Mouse (Mus musculus): ENCODE data around the gene Sfxn3. TPM values are rescaled to one million over a fixed set of nuclear protein-coding genes. Genes with fewer than 3 reads are reported as not detected.
A peak's percentile ranks its signal among the peaks of the same experiment; 100 is the strongest.

Sfxn3 gene
- polyA plus RNA-seq (2015; fragmentation: Nextera tagmentation; extraction: Ambion mirVana), result 26.0 and 26.5 TPM in 2 replicates

DNA sequence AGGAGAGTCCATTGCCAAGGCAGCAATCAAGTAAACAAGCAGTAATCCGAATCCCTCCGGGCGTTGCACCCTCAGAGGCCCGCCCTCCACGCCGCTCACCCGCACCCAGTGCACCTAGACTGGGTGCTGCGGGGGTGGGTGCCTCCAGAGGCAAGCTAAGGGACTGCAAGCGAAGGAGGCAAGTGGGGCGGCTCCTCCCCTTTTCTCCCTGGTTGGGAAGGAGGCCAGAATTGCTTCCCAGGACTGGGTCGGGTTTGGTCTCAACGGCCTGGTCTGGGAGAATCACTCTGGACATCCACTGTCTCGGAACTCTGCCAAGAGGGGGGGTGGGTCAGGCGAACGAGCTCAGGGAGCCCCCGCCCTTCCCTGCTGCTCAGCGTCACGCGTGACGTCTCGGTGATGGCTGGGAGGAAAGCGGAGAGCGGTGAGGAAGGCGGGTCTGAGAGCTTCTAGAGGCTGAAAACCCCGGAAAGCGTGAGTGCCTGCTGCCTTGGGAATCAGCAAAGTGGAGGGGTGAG, at the start of gene Sfxn3:
Gene Sfxn3 (plus strand): TSS at position 87 of the 518 bp plus-strand sequence.
- Histone ChIP-seq H3K27ac (peak within 1 kb of the TSS; percentile 84), H3K9ac (peak within 1 kb of the TSS; percentile 72), H3K27me3 (peaks cover 36% of the 10 kb centered on the region), H3K4me1 (peaks cover 28% of the 10 kb centered on the region), H3K9me3 (no peaks in the 10 kb centered on the region), H3K4me3 (peak within 1 kb of the TSS; percentile 57), H3K36me3 (peaks cover 23% of the 10 kb centered on the region), H3K4me2 (replicated peaks) (peak within 1 kb of the TSS; percentile 77)
- peak; percentile 86 for ATAC-seq (ENCODE audit: low FRiP score, low read depth)
- WGBS, result under 1% methylated on average over 26 of the region's 26 CpGs

GRCm38 (mm10) chr19:44997786-44998185, 49.5 kb upstream of the Sfxn3 start:
- Histone ChIP-seq H3K9ac (no peak overlapping the region), H3K9me3 (no peaks in the 10 kb centered on the region), H3K4me1 (no peaks in the 10 kb centered on the region), H3K27me3 (no peaks in the 10 kb centered on the region), H3K4me2 (replicated peaks) (no peak overlapping the region), H3K36me3 (peaks cover 79% of the 10 kb centered on the region), H3K4me3 (no peak overlapping the region), H3K27ac (no peak overlapping the region)
- no peak for ATAC-seq (ENCODE audit: low FRiP score, low read depth)
- 77% methylated on average over 11 of the region's 11 CpGs for WGBS

DNA sequence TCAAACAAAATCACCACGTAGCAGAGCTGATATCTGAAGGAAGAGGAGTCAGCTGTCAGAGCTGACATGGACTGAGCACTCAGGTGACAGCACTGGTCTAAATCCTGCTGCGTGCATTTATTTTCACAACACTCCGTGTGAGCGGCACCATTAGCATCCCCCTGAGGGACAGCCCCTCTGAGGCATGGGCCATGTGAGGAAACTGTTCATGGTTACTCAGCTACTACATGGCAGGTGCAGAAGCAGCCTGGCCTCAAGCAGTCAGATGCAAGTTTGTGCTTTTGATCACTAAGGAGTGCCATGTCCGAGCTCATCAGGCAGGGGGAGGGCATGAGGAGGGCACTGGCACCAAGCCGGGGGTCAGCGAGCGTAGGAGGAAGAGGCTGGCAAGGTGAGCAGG, 47.7 kb upstream of the Sfxn3 start:
- H3K4me2 ChIP-seq (replicated peaks), result no peak overlapping the region
- H3K4me1 ChIP-seq, result no peaks in the 10 kb centered on the region
- H3K27me3 ChIP-seq, result no peaks in the 10 kb centered on the region
- H3K36me3 ChIP-seq, result peaks cover 88% of the 10 kb centered on the region
- H3K4me3 ChIP-seq, result no peak overlapping the region
- H3K27ac ChIP-seq, result no peak overlapping the region
- 80% methylated on average over 8 of the region's 8 CpGs for WGBS
- no peak for ATAC-seq (ENCODE audit: low FRiP score, low read depth)
- H3K9me3 ChIP-seq, result no peaks in the 10 kb centered on the region
- H3K9ac ChIP-seq, result no peak overlapping the region

DNA sequence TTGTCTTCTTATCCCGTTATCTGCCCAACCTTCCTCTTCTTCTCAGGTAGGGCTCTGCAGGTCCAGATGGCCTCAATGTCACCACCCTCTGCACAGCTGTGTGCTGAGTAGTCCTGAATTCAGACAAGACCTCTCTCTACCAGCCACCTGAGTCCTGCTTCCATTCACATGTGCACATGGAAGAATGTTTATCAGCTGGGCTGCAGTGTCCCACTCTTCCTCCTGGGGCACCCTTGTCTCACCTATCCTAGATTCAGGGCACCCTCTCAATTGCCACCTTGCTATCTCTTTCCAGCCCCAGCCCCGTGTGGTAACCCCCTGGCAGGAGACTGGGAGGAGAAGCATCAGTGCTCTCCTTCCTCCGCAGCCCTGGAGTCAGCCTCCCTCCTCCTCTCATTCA, 45.0 kb upstream of the Sfxn3 start:
- Histone ChIP-seq H3K4me2 (replicated peaks) (no peak overlapping the region), H3K27ac (no peak overlapping the region), H3K27me3 (no peaks in the 10 kb centered on the region), H3K9me3 (no peaks in the 10 kb centered on the region), H3K36me3 (peaks cover 74% of the 10 kb centered on the region), H3K4me1 (peaks cover 17% of the 10 kb centered on the region), H3K9ac (no peak overlapping the region), H3K4me3 (no peak overlapping the region)
- WGBS, result 62% methylated on average over 3 of the region's 3 CpGs
- ATAC-seq (ENCODE audit: low FRiP score, low read depth), result no peak

DNA sequence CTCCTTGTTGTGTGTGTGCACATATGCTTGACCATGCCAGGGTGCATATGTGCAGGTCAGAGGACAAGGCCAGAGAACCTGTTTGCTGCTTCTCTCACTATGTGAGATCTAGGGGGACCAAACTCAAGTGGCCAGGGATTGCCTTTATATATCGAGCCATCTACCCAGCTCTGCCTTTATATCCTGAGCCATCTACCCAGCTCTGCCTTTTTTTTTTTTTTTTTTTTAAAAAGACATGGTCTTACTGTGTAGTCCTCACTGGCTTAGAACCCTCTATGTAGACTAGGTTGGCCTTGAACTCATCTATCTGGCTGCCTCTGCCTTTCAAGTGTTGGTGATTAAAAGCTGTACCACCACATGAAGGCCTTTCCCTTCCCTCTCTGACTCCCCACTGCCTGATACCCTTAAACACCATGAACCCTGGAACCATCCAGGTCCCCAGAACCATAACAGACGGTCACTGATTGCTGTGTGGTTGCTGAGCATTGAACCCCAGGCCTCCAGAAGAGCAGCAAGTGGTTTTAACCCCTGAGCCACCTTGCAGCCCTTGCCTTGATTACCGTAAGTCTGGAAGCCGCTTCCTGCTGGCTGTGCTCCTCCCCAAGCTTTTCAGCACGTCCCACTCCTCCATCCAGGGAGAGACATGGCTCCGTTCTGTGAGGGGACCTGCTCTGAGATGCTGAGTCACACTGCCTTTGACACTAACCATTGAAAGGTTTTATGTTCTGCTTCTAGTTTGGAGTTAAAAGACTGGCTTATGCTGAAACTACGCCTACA, 43.4 kb upstream of the Sfxn3 start:
- no peak for ATAC-seq (ENCODE audit: low FRiP score, low read depth)
- Histone ChIP-seq H3K4me3 (no peak overlapping the region), H3K36me3 (peaks cover 65% of the 10 kb centered on the region), H3K27ac (no peak overlapping the region), H3K4me1 (peaks cover 20% of the 10 kb centered on the region), H3K4me2 (replicated peaks) (no peak overlapping the region), H3K9ac (no peak overlapping the region), H3K27me3 (no peaks in the 10 kb centered on the region), H3K9me3 (no peaks in the 10 kb centered on the region)
- 86% methylated on average over 7 of the region's 7 CpGs for WGBS

GRCm38 (mm10) chr19:45005444-45005843, 41.9 kb upstream of the Sfxn3 start, which contains the start of gene Twnk:
TSS of gene Twnk (plus strand) at chr19:45005663.
- Histone ChIP-seq H3K27me3 (no peaks in the 10 kb centered on the region), H3K27ac (peak within 1 kb of the TSS; percentile 70), H3K9me3 (no peaks in the 10 kb centered on the region), H3K4me1 (peaks cover 20% of the 10 kb centered on the region), H3K4me3 (peak within 1 kb of the TSS; percentile 97), H3K4me2 (replicated peaks) (peak within 1 kb of the TSS; percentile 96), H3K36me3 (peaks cover 64% of the 10 kb centered on the region), H3K9ac (peak within 1 kb of the TSS; percentile 84)
- ATAC-seq (ENCODE audit: low FRiP score, low read depth), result no peak
- 11% methylated on average over 16 of the region's 16 CpGs for WGBS

DNA sequence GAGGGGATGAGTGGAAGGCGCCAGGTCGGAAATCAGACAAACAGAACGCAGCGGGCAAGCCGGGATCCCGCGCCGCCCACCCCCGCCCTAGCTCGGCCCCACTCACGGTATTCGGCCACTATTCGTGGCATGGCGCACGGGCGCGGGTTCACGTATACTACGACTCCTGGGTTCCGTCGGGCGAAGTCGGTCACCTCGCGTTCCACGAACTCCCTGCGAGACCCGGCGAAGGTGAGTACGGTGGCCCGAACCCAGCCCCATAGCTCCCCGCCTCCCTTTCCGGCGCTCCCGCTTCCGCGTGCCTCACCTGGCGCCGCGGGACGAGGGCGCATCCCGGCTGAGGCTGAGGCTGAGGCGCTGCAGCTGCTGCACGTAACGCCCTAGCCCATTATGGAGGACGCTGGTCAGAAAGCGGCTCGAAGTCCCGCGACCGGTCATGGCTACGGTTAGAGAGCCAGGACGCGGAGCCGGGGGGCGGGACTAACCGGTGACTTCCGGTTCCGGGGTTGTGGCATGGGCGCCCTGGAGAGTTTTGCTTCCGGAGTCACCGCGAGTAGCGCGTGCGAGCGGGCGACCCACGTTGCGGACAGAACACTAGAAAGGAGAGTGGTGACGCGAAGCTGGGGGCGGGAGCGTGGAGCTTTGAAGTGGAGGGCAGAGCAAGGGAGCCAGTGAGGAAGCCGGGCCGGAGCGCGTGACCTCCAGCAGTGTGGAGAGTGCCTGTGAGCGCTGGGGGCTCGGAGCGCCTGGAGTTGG, 41.2 kb upstream of the Sfxn3 start, which contains the start of gene Mrpl43:
Gene Mrpl43 (minus strand): TSS at position 486 of the 756 bp plus-strand sequence.
- under 1% methylated on average over 82 of the region's 82 CpGs for WGBS
- Histone ChIP-seq H3K9ac (peak within 1 kb of the TSS; percentile 84), H3K4me3 (peak within 1 kb of the TSS; percentile 97), H3K36me3 (peaks cover 64% of the 10 kb centered on the region), H3K27me3 (no peaks in the 10 kb centered on the region), H3K4me1 (peaks cover 20% of the 10 kb centered on the region), H3K4me2 (replicated peaks) (peak within 1 kb of the TSS; percentile 96), H3K27ac (peak within 1 kb of the TSS; percentile 70), H3K9me3 (no peaks in the 10 kb centered on the region)
- ATAC-seq (ENCODE audit: low FRiP score, low read depth), result peak; percentile 95

- Histone ChIP-seq H3K27me3 (no peaks in the 10 kb centered on the region), H3K4me1 (peaks cover 20% of the 10 kb centered on the region), H3K27ac (peak overlapping the region; percentile 70), H3K4me3 (peak overlapping the region; percentile 97), H3K9ac (peak overlapping the region; percentile 84), H3K4me2 (replicated peaks) (peak overlapping the region; percentile 96), H3K9me3 (no peaks in the 10 kb centered on the region), H3K36me3 (peaks cover 64% of the 10 kb centered on the region)
- no peak for ATAC-seq (ENCODE audit: low FRiP score, low read depth)
- 37% methylated on average over 17 of the region's 17 CpGs for WGBS
Measured at GRCm38 (mm10) chr19:45007021-45007420, 40.3 kb upstream of the Sfxn3 start.

- Histone ChIP-seq H3K36me3 (peaks cover 62% of the 10 kb centered on the region), H3K4me1 (peaks cover 24% of the 10 kb centered on the region), H3K4me3 (peak overlapping the region; percentile 97), H3K27ac (no peak overlapping the region), H3K9ac (peak overlapping the region; percentile 84), H3K4me2 (replicated peaks) (peak overlapping the region; percentile 96), H3K9me3 (no peaks in the 10 kb centered on the region), H3K27me3 (no peaks in the 10 kb centered on the region)
- WGBS, result 90% methylated on average over 20 of the region's 20 CpGs
- no peak for ATAC-seq (ENCODE audit: low FRiP score, low read depth)
Measured at GRCm38 (mm10) chr19:45007425-45008191, 39.7 kb upstream of the Sfxn3 start.

GRCm38 (mm10) chr19:45010646-45011045, 36.7 kb upstream of the Sfxn3 start:
- no peak overlapping the region for H3K4me2 ChIP-seq (replicated peaks)
- H3K4me1 ChIP-seq, result peaks cover 42% of the 10 kb centered on the region
- no peaks in the 10 kb centered on the region for H3K27me3 ChIP-seq
- no peak overlapping the region for H3K4me3 ChIP-seq
- H3K9me3 ChIP-seq, result no peaks in the 10 kb centered on the region
- no peak overlapping the region for H3K27ac ChIP-seq
- H3K36me3 ChIP-seq, result peaks cover 41% of the 10 kb centered on the region
- ATAC-seq (ENCODE audit: low FRiP score, low read depth), result no peak
- no peak overlapping the region for H3K9ac ChIP-seq
- 88% methylated on average over 4 of the region's 4 CpGs for WGBS

GRCm38 (mm10) chr19:45012219-45012618, 35.1 kb upstream of the Sfxn3 start:
- WGBS, result 63% methylated on average over 8 of the region's 8 CpGs
- no peak for ATAC-seq (ENCODE audit: low FRiP score, low read depth)
- 0 out of 2 replicates have a peak overlapping the region, but pooled peaks have one; percentile 19 for H3K9ac ChIP-seq

More at GRCm38 (mm10) chr19:45012219-45012618, 35.1 kb upstream of the Sfxn3 start:
- Histone ChIP-seq H3K4me1 (peaks cover 48% of the 10 kb centered on the region), H3K27ac (no peak overlapping the region; the same call in 1 of the 2 replicates), H3K27me3 (no peaks in the 10 kb centered on the region), H3K4me3 (no peak overlapping the region), H3K36me3 (peaks cover 41% of the 10 kb centered on the region), H3K9me3 (no peaks in the 10 kb centered on the region), H3K4me2 (replicated peaks) (no peak overlapping the region)
